Mouse (Mus musculus) embryonic facial prominence, embryonic 15.5 days (tissue): Measurements from ENCODE around the gene Tnrc18. TPM values are rescaled to one million over a fixed set of nuclear protein-coding genes. Genes with fewer than 3 reads are reported as not detected.
A peak's percentile ranks its signal among the peaks of the same experiment; 100 is the strongest.

Source experiments
- ATAC-seq: fragments of 200-750 bp; cut with Nextera tagmentation; 2 replicates; pipeline ENCODE4 v1.8.0; 2017; ENCODE audit warnings: low read depth, moderate TSS enrichment; ENCODE audit not compliant: insufficient number of reproducible peaks, low FRiP score, low TSS enrichment
- H3K27ac ChIP-seq: fragments of 300-500 bp; sonication (generic); replicated peaks from 2 replicates; pipeline ENCODE4 v1.5.1; 2015; ENCODE audit warnings: mild to moderate bottlenecking, inconsistent platforms
- H3K27me3 ChIP-seq: fragments of 300-500 bp; sonication (generic); 2 replicates; pipeline ENCODE4 v1.6.1; 2015; ENCODE audit warnings: inconsistent platforms
- H3K36me3 ChIP-seq: fragments of 300-500 bp; sonication (generic); 2 replicates; pipeline ENCODE4 v1.6.1; 2015; ENCODE audit warnings: mild to moderate bottlenecking, inconsistent platforms
- H3K4me1 ChIP-seq: fragments of 300-500 bp; sonication (generic); 2 replicates; pipeline ENCODE4 v1.6.1; 2015; ENCODE audit warnings: inconsistent platforms
- H3K4me2 ChIP-seq: fragments of 300-500 bp; sonication (generic); replicated peaks from 2 replicates; pipeline ENCODE4 v1.6.1; 2015; ENCODE audit warnings: mild to moderate bottlenecking, inconsistent platforms
- H3K4me3 ChIP-seq: fragments of 300-500 bp; sonication (generic); replicated peaks from 2 replicates; pipeline ENCODE4 v1.5.1; 2015; ENCODE audit warnings: mild to moderate bottlenecking, inconsistent platforms
- H3K9ac ChIP-seq: fragments of 300-500 bp; sonication (generic); 2 replicates; pipeline ENCODE4 v1.6.1; 2015; ENCODE audit warnings: inconsistent platforms
- H3K9me3 ChIP-seq: fragments of 300-500 bp; sonication (generic); replicated peaks from 2 replicates; pipeline ENCODE4 v1.6.1; 2016; ENCODE audit warnings: inconsistent platforms
- WGBS: fragments of 180-500 bp; shearing (Covaris S2); methylation state at CpG from one replicate; pipeline ENCODE4 v1.1.7; 2015; 5-methylcytosine and 5-hydroxymethylcytosine counted together
- polyA plus RNA-seq: library from polyadenylated mRNA; unstranded; fragments of >200 nt; fragmentation: Nextera tagmentation; extraction: Ambion mirVana; gene quantifications from 2 replicates; pipeline ENCODE4 v1.2.1, GENCODE M21; 2015

Tnrc18 gene
- polyA plus RNA-seq, 1 experiment from 2014 or later: 43.4 TPM

DNA sequence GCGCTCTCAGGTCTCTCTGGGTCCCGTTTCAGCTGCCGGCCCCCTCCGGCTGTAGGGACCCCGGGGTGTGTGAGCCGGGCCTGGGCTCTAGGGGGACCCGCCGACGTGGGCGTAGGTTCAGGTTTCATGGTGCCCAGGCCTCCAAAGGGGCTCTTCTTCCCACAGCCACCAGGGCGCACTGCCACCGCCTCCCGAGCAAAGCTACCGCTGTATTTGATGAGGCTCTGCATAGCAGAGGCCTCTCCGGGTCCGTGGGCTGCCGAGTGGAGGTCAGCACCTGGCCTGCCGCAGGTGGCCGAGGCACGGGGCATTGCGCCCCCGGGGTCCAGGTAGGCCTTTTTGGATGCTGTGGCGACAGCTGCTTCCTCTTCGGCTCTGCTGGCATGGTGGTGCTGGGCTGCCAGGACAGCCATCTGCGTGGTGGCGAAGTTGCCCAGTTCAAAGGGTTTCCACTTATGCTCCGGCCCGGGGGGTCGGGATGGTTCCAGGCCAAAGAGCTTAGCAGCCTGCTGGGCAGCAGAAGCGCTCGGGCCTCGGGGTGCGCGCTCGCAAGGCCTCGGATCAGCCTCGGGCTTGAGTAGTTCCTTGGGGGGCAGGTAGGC is 30.1 kb downstream of the Tnrc18 start:
- peaks cover 76% of the 10 kb centered on the region for H3K36me3 ChIP-seq
- no peaks in the 10 kb centered on the region for H3K27me3 ChIP-seq
- no peak overlapping the region for H3K4me2 ChIP-seq
- peaks cover 23% of the 10 kb centered on the region; the same call in 1 of the 2 replicates for H3K4me1 ChIP-seq
- no peak overlapping the region for H3K4me3 ChIP-seq
- H3K27ac ChIP-seq: no peak overlapping the region
- H3K9me3 ChIP-seq: no peaks in the 10 kb centered on the region
- no peak overlapping the region for H3K9ac ChIP-seq
- 88% methylated on average over 37 of the region's 37 CpGs for WGBS
- ATAC-seq: no peak

GRCm38 (mm10) chr5:142786709-142787108 is 30.8 kb downstream of the Tnrc18 start:
- Histone ChIP-seq H3K4me3 (no peak overlapping the region), H3K36me3 (peaks cover 78% of the 10 kb centered on the region), H3K9ac (no peak overlapping the region), H3K4me2 (no peak overlapping the region), H3K9me3 (no peaks in the 10 kb centered on the region), H3K27ac (no peak overlapping the region), H3K27me3 (no peaks in the 10 kb centered on the region), H3K4me1 (peaks cover 20% of the 10 kb centered on the region; the same call in 1 of the 2 replicates)
- WGBS: 90% methylated on average over 5 of the region's 5 CpGs
- no peak for ATAC-seq

GRCm38 (mm10) chr5:142786215-142786614 is 31.2 kb downstream of the Tnrc18 start:
- 83% methylated on average over 3 of the region's 3 CpGs for WGBS
- Histone ChIP-seq H3K27me3 (no peaks in the 10 kb centered on the region), H3K9ac (no peak overlapping the region), H3K4me3 (no peak overlapping the region), H3K4me2 (no peak overlapping the region), H3K36me3 (peaks cover 73% of the 10 kb centered on the region), H3K4me1 (peaks cover 21% of the 10 kb centered on the region), H3K27ac (no peak overlapping the region), H3K9me3 (no peaks in the 10 kb centered on the region)
- ATAC-seq: no peak

GRCm38 (mm10) chr5:142783142-142783540 is 34.3 kb downstream of the Tnrc18 start:
- Histone ChIP-seq H3K4me3 (no peak overlapping the region), H3K36me3 (peaks cover 53% of the 10 kb centered on the region), H3K4me1 (peaks cover 34% of the 10 kb centered on the region), H3K27ac (no peak overlapping the region), H3K9me3 (no peaks in the 10 kb centered on the region), H3K27me3 (no peaks in the 10 kb centered on the region), H3K9ac (no peak overlapping the region), H3K4me2 (no peak overlapping the region)
- no peak for ATAC-seq
- WGBS: 63% methylated on average over 7 of the region's 7 CpGs

DNA sequence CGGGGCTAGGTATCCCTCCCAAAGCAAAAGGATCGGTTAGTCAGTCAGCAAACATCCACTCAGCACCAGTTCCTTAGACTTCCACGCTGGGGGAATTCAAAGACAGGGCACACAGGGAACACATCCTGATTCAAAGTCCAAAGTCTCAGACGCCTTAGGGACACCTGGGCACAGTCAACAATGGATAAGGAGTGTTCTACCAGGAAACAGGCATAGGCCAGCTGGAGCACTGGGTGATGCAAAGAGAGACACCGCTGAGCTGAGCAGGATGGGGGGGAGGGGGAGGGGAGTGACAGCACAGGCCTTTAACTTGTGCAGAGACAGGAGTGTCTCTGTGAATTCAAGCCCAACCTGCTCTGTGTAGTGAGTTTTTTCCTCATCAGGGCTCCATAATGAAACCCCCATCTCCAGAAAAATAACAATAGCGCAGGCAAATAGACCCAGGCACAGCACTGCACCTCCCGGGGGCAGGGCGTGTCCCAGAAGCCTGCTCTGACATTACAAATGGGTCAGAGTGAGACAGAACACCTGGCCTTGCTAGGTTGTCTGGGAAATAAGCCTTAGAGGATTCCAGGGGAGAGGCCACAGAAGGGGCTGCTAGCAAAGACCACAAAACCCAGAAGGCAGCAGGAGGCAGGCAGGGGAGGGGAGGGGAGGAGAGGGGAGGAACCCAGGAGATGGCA is 34.9 kb downstream of the Tnrc18 start:
- Histone ChIP-seq H3K9ac (no peak overlapping the region), H3K9me3 (no peaks in the 10 kb centered on the region), H3K4me2 (no peak overlapping the region), H3K36me3 (peaks cover 52% of the 10 kb centered on the region), H3K4me1 (peaks cover 37% of the 10 kb centered on the region), H3K27me3 (no peaks in the 10 kb centered on the region), H3K4me3 (no peak overlapping the region), H3K27ac (0 out of 2 replicates have a peak overlapping the region, but pooled peaks have one; percentile 22)
- no peak for ATAC-seq
- WGBS: 81% methylated on average over 8 of the region's 8 CpGs

DNA sequence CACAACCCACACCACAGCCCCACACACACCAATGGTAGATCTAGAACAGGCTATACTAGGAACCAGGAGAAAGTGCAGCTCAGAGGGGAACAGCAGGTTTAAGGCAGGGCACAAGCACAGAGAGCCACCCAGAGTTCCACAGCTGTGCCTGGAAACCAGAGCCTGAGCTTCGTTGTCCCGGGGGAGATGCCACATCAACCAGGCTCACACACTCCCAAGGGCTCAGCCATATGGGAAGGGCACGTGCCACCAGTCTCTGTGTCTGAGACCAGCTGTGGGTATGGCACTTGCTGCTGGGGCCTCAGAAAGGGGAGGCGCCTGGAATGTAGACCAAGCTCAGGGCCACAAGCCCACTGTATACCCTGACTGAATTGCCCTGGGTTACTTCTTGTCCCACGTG is 36.9 kb downstream of the Tnrc18 start:
- Histone ChIP-seq H3K9me3 (no peaks in the 10 kb centered on the region), H3K27ac (0 out of 2 replicates have a peak overlapping the region, but pooled peaks have one; percentile 17), H3K9ac (no peak overlapping the region), H3K4me1 (peaks cover 37% of the 10 kb centered on the region), H3K27me3 (no peaks in the 10 kb centered on the region), H3K36me3 (peaks cover 44% of the 10 kb centered on the region), H3K4me3 (no peak overlapping the region), H3K4me2 (no peak overlapping the region)
- WGBS: 69% methylated on average over 5 of the region's 5 CpGs
- peak; percentile 59; the same call in 1 of the 2 replicates for ATAC-seq

- Histone ChIP-seq H3K36me3 (peaks cover 49% of the 10 kb centered on the region), H3K9ac (no peak overlapping the region), H3K9me3 (no peaks in the 10 kb centered on the region), H3K4me2 (no peak overlapping the region), H3K4me1 (peaks cover 37% of the 10 kb centered on the region), H3K4me3 (no peak overlapping the region), H3K27me3 (no peaks in the 10 kb centered on the region), H3K27ac (no peak overlapping the region)
- ATAC-seq: no peak
- WGBS: 50% methylated on average over 6 of the region's 6 CpGs
These were observed 38.6 kb downstream of the Tnrc18 start for GRCm38 (mm10) chr5:142778871-142779270.

DNA sequence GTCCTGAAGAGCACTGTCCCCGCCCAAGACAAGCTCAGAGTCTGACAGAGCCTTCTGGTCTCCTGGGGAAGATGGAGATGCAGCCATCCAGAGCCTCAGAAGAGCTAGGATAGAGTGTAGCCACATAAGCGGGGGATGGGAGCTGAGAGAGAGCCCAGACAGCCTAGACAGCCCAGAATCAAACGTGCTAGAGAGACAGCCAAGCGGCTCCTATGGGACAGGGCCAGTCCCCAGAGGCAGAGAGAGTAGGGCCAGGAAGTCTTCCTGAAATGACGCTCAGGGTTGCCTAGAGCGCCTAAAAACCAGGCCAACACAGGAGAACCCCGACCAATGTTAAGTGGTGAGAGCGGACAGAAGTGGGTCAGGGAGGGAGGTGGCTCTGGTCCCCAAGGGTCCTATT is 39.3 kb downstream of the Tnrc18 start:
- Histone ChIP-seq H3K27ac (no peak overlapping the region; the same call in none of the 2 replicates), H3K9me3 (no peaks in the 10 kb centered on the region), H3K9ac (no peak overlapping the region), H3K4me3 (no peak overlapping the region), H3K4me2 (no peak overlapping the region), H3K4me1 (peaks cover 30% of the 10 kb centered on the region), H3K27me3 (no peaks in the 10 kb centered on the region), H3K36me3 (peaks cover 53% of the 10 kb centered on the region)
- WGBS: 65% methylated on average over 8 of the region's 8 CpGs
- no peak for ATAC-seq

- no peak for ATAC-seq
- 88% methylated on average over 12 of the region's 13 CpGs for WGBS
- Histone ChIP-seq H3K9me3 (no peaks in the 10 kb centered on the region), H3K27ac (no peak overlapping the region), H3K27me3 (no peaks in the 10 kb centered on the region), H3K4me2 (no peak overlapping the region), H3K36me3 (peaks cover 62% of the 10 kb centered on the region), H3K4me3 (no peak overlapping the region), H3K4me1 (peaks cover 30% of the 10 kb centered on the region), H3K9ac (no peak overlapping the region)
These were observed 41.4 kb downstream of the Tnrc18 start for GRCm38 (mm10) chr5:142776080-142776479.

DNA sequence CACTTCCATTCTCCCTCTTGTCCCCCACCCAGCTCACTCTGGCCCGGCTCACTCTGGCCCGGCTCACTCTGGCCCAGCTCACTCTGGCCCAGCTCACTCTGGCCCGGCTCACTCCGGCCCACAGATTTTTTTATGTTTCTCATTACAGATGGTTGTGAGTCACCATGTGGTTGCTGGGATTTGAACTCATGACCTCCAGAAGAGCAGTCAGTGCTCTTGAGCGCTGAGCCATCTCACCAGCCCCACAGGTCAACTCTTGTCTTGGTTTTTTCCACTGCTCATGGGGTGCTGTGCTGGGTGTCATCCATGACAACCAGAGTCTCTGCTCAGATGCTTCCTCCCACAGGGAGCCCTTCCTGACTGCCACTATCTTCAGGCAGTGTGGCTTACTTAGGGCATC is 42.7 kb downstream of the Tnrc18 start:
- Histone ChIP-seq H3K4me3 (no peak overlapping the region), H3K36me3 (peaks cover 72% of the 10 kb centered on the region), H3K27ac (no peak overlapping the region), H3K4me2 (no peak overlapping the region), H3K9ac (no peak overlapping the region), H3K27me3 (no peaks in the 10 kb centered on the region), H3K4me1 (peaks cover 32% of the 10 kb centered on the region), H3K9me3 (no peaks in the 10 kb centered on the region)
- WGBS: 90% methylated on average over 5 of the region's 5 CpGs
- no peak for ATAC-seq

- Histone ChIP-seq H3K9me3 (no peaks in the 10 kb centered on the region), H3K4me2 (no peak overlapping the region), H3K9ac (no peak overlapping the region), H3K27ac (no peak overlapping the region), H3K27me3 (no peaks in the 10 kb centered on the region), H3K36me3 (peaks cover 83% of the 10 kb centered on the region), H3K4me3 (no peak overlapping the region), H3K4me1 (peaks cover 35% of the 10 kb centered on the region)
- 89% methylated on average over 15 of the region's 15 CpGs for WGBS
- ATAC-seq: no peak
These were observed 45.5 kb downstream of the Tnrc18 start for GRCm38 (mm10) chr5:142771964-142772363.
